Mouse (Mus musculus): ENCODE measurements around the gene Il3ra. TPM values are rescaled to one million over a fixed set of nuclear protein-coding genes. Genes with fewer than 3 reads are reported as not detected.

The Il3ra gene
- polyA plus RNA-seq, 1 experiment from 2014 or later, result 2.1 TPM

Other genes with a start within 250 kb of the Il3ra start
- 280 and 283 TPM in 2 replicates for gene Psmd6, start 225.3 kb upstream of the Il3ra start, polyA plus RNA-seq (2015; fragmentation: Nextera tagmentation; extraction: Ambion mirVana)
- not detected in 2 replicates for gene Olfr720, start 159.4 kb upstream of the Il3ra start, polyA plus RNA-seq (2015; fragmentation: Nextera tagmentation; extraction: Ambion mirVana)
- not detected in 2 replicates for gene Olfr31, start 23.4 kb upstream of the Il3ra start, polyA plus RNA-seq (2015; fragmentation: Nextera tagmentation; extraction: Ambion mirVana)
- gene Olfr721-ps1, start 55.0 kb downstream of the Il3ra start, polyA plus RNA-seq (2015; fragmentation: Nextera tagmentation; extraction: Ambion mirVana), result not detected in 2 replicates